Mouse (Mus musculus) urinary bladder, postnatal 4 days (tissue): ENCODE measurements around the gene Aldh8a1.
"Not testable (repeated sequence)": the region's sequence is repeated elsewhere in the genome, so short reads cannot be mapped to it uniquely, and the experiment has no call there.

Experiments used
- DNase-seq, 2 experiments: peaks; one replicate each; pipeline ENCODE4 v3.0.0; 2021 to 2022; ENCODE audit warnings: low spot score in 2 of 2

Gene Aldh8a1

DNA sequence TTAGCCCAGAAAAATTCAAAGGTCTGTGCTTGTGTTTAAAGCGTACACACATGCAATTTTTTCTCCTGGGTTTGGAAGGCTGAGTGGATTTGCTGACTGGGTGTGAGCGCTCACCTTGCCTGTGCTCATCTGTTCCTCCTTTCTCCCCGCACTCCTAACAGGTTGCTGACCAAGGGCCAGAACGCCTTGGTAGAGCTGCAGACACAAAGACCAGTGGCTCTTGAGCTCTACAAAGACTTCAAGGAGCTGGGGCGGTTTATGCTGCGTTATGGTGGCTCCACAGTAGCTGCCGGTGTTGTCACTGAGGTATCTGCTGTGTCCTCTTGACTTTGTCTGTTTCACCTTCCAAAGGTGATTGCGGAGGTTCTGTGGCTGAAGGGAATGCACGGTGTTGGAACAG is 9.6 kb upstream of the Aldh8a1 start:
- peak in 1 of 2 experiments; percentile 42 for DNase-seq

GRCm38 (mm10) chr10:21369586-21369985 is 7.5 kb upstream of the Aldh8a1 start:
- DNase-seq = no peak

DNA sequence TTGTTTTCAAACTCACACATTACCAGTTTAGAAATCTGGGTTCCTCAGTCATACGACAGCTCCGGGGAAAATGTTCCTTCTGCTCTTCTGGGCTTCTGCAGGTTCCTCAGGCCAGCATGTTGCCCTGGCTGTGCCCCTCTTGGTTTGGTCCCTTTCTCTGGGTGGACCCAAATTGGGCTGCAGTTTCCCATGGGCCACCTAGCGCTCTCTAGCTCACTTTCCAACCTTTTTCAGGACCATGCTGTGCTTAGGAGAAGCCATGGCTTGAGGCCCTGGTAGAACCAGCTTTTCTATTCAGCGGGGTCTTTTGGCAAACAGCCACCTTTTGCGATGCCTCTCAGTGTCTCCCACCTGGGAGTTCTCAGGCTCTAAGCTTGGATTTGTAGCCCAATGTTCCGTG is 4.8 kb upstream of the Aldh8a1 start:
- peak in 1 of 2 experiments; percentile 49 for DNase-seq

GRCm38 (mm10) chr10:21378196-21378944 is 1.3 kb downstream of the Aldh8a1 start:
- no peak for DNase-seq

- DNase-seq = no peak
These were observed 5.8 kb downstream of the Aldh8a1 start for GRCm38 (mm10) chr10:21382914-21383313.

- DNase-seq = peak in 1 of 2 experiments; percentile 36
These were observed 8.1 kb downstream of the Aldh8a1 start for GRCm38 (mm10) chr10:21385111-21385663.

- DNase-seq = peak in 1 of 2 experiments; percentile 53
These were observed 12.0 kb downstream of the Aldh8a1 start for GRCm38 (mm10) chr10:21389075-21389474.

DNA sequence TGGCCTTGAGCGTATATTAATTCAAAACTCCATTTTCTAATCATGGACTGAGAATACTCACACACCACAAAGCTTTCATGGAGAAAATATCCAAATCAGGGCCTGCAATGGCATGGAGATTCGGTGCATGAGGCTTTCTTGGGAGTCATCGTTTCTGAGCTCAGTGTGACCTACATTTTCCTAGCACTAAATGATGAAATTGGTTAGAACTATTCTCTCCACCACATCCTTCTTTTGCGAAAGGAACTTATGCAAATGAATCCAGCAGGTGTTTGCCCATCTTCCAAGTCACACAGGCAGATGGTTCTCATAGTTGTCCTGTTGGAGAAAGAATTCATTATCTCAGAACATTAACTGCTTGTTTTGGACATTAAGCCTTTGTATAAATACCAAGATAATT is 13.3 kb downstream of the Aldh8a1 start:
- DNase-seq = peak in 1 of 2 experiments; percentile 17

GRCm38 (mm10) chr10:21391286-21391685 is 14.2 kb downstream of the Aldh8a1 start:
- no peak for DNase-seq

DNA sequence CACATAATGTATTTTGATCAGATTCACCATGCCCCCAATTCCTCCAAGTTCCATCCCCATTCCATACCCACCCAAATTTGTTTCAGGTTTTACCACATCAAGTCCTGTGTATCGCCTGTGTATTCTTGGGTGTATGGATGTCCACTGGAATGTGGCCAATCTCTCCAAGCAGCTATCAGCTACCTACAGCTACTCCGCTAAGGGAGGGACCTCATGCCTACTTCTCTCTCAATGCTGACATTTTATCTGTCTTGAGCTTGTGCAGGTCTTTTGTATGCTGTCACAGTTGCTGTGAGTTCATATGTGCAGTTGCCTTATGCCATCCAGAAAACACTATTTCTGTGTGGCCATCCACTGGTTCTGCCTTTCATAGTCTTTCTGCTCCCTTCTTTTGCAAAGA is 16.3 kb downstream of the Aldh8a1 start:
- no peak for DNase-seq

- DNase-seq = no peak
These were observed 18.5 kb downstream of the Aldh8a1 start for GRCm38 (mm10) chr10:21395426-21396139.

GRCm38 (mm10) chr10:21398873-21399425 is 21.9 kb downstream of the Aldh8a1 start:
- not testable (repeated sequence) for DNase-seq

DNA sequence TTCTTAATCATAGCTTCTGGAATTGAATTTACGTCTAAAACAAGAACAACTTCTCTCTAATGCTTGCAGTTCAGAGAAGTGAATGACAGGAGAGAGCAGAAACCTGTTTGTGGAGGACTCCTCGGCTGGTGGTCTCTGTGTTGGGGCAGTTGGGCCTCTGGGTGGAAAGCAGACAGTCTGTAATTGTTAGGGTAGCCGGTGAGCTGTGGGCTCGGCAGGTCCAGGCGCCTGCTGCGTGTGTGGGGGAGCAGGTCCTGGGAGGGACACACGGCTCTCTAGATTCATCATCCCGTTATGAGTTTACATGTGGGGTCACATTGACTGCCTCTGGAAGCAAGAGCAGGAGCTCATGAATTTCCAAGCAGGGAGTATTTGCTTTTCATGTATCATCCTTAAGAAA is 22.5 kb downstream of the Aldh8a1 start:
- no peak for DNase-seq

- no peak for DNase-seq
These were observed 22.9 kb downstream of the Aldh8a1 start for GRCm38 (mm10) chr10:21400031-21400430.

DNA sequence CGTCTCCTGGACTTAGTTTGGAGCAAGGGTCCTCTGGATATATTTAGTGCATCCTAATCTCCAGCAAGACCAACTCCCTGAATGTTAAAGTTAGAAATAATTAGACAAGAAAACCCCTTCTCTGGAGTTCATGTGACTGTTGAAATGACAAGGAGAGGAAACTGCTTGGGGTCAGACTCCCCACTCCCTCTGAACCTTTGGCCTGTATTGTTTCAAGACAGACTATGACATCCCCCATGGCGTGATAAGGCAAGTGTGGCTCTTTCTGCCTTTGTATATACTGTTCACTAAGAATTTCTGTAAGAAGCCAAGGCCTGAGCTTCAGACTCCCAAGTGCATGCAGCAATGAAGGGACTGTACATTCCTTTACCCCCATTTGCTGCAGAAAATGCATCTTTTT is 23.4 kb downstream of the Aldh8a1 start:
- no peak for DNase-seq

GRCm38 (mm10) chr10:21401259-21401658 is 24.2 kb downstream of the Aldh8a1 start:
- DNase-seq = peak in 1 of 2 experiments; percentile 19

DNA sequence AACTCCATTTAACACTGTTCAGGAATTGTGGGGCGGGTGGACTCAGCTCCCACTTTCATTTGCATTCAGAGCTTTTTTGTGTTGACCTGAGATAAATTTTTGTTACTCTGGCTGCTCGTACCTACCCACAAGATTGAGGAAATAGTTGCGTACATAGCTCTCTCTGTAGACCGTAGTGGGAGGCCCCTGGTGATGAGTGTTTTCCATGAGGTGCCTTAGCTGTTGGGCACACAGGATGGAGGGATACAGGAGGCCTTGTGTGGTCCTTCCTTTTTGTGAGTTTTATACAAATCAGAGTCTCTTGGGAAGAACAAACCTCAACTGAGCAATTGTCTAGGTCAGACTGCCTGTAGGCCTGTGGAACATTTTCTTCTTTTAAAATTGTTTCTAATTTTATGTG is 27.7 kb downstream of the Aldh8a1 start:
- no peak for DNase-seq

DNA sequence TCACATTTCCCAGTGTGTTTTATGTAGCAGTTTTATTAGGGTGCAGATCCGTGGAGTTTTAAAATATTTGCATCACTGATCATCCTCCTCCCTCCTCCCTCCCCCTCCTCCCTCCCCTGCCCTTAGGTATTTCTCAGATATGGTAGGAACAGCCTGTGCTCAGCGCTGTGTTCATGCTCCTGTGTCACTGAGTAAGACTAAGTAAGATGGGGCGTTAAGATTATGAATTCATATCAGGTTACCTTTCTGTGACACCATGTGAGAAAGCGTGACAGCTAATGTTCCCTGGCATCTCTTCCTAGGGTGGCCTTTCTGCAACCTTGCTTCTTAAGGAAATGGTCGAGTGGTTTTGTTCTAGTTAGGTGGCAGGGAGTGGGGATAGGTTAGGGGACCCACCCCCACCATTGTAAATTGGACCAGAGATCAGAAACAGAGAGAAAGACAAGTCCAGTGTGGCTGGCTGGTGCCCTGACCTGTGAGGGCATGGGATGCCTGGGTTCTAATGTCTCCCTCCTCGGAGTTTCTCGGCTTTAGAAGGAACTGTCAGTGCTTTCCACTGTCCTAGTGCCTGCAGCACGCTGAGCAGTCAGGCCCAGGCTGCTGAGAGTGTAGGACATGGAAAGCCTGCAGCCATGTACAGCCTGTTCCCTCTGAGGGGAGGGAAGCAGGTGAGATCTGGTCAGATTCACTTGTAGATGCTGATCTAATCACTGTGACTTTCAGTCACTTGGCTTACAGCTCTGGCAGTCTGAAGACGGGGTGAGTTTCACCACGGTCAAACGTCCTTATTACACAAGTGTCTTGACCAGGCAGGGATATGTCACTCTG is 28.8 kb downstream of the Aldh8a1 start:
- DNase-seq = no peak

GRCm38 (mm10) chr10:21410711-21411110 is 33.6 kb downstream of the Aldh8a1 start:
- no peak for DNase-seq

DNA sequence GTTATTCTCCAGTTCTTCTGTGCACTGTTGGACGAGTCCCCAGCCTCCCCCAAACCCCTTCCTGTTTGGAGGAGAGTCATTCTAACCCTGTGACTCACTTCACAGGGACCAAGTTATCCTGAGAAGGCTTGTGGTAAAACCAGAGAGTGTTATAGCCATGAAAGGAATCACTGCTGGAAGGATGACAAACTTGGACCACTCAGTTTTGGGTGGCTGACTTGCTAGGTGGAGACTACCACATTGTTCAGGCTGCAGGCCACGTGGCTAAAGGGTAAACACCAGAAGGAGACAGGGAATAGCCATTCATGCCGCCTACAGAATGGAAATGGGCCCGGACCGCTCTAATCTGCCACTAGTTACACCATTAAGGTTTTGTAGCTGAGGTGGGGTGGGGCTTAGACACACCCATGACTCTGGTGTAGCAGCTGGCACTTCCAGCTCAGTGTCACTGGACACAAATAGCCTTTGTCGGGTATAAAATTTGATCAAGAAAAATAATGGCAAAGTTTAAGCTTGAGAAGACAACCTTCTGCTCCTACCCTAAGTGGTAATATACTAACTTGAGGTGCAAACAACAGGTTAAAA is 34.6 kb downstream of the Aldh8a1 start:
- DNase-seq = no peak

GRCm38 (mm10) chr10:21415031-21415430 is 37.9 kb downstream of the Aldh8a1 start:
- no peak for DNase-seq
